Mouse (Mus musculus) megakaryocyte progenitor cell, adult 5-6 weeks (primary cell): ENCODE data around the gene Plin3. TPM values are rescaled to one million over a fixed set of nuclear protein-coding genes. Genes with fewer than 3 reads are reported as not detected.
"Not testable (repeated sequence)": the region's sequence is repeated elsewhere in the genome, so short reads cannot be mapped to it uniquely, and the experiment has no call there.

Experiments
- ATAC-seq: replicated peaks from 2 replicates; pipeline ENCODE4 v1.8.0; 2016; ENCODE audit warnings: mild to moderate bottlenecking, moderate TSS enrichment, inconsistent platforms; ENCODE audit not compliant: poor library complexity
- total RNA-seq, 2 experiments: library from RNA; stranded (forward) in 1 of 2; stranded (reverse) in 1 of 2; fragments of 157-497, 149-512 nt in 1 of 2; fragments of 200-1000 nt in 1 of 2; gene quantifications; 2 replicates each; pipeline versions ENCODE4 v1.2.3 to v1.2.4; 2015 to 2017

Plin3 gene
- total RNA-seq, 2 experiments from 2014 or later, result 7.3 to 28.1 TPM

DNA sequence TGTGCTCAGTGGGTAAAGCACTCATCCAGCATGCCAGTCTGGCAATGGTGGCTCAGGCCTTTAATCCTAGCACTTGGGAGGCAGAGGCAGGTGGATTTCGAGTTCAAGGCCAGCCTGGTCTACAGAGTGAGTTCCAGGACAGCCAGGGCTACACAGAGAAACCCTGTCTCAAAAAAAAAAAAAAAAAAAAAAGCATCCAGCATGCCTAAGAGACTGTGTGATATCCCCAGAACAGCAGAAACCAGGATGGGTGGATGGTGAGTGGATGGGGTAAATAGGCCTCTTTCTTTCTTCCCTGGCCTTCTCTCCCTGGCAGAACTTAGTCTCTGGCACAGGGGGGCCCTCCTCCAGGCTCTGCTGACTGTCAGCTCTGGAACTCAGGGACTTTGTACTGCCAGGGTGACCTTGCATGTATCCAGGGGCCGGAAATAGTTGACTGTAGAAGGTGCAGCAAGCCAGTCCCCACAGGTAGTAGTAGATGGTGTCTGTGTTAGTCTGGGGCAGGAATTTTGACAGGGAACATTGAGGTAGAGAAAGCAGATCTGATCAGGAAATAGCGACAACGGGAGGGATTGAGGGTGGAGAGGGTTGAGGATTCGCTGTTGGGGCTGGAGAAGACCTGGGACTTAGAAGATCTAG lies 16.7 kb downstream of the Plin3 start:
- no peak for ATAC-seq

DNA sequence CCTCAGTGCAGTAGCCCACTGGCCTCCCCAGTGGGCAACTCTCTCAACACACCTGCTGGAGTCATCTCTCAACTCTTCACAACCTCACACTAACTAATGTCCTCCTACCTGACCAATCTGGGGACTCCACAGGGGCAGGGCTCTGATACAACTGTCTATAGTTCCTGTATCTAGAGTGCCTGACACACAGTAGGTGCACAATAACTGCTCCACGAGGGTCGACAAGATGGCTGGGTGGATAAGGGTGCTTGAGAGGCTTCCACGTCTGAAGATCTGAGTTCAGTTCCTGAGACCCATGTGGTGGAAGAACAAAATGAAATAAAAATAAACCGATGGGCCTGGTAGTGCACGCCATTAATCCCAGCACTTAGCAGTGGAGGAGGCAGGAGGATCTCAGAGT lies 18.7 kb downstream of the Plin3 start:
- ATAC-seq, result no peak

DNA sequence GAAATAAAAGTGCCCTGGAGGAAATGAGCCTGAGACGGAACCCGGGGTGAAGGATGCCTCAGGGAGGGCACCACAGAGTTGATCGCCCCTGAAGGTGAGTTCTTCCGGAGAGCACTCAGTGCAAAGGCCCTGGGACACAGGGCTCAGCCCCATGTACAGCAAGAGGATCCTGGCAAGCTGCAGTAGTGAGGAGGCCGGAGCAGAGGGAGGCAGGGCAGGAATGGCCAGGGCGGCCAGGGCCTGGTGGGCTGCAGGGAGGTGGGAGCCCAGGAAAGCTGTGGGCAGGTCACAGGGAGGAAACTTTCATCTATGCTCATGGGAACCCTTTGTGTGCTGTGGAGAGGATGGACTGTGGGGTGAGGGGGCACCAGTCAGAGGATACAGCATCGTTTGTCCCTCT lies 19.2 kb downstream of the Plin3 start:
- no peak for ATAC-seq

DNA sequence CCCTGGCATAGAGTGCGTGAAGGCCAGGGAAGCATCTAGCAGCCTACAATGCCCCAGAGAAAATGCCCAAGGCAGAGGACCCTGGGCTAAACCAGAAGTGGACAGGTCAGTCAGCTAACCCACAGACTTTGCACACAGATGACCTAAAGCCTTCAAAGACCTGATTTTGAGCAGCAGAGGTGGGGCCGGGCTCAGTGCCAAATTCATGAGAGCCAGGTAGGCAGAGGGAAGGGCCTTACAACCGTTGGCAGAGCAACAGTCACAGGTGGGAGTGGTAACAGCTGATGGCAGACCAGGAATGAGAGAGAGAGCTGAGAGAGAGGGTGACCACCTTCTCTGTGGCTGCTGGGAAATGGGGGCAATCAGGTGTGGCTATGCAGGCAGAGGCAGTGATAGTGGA lies 20.0 kb downstream of the Plin3 start:
- ATAC-seq, result no peak

DNA sequence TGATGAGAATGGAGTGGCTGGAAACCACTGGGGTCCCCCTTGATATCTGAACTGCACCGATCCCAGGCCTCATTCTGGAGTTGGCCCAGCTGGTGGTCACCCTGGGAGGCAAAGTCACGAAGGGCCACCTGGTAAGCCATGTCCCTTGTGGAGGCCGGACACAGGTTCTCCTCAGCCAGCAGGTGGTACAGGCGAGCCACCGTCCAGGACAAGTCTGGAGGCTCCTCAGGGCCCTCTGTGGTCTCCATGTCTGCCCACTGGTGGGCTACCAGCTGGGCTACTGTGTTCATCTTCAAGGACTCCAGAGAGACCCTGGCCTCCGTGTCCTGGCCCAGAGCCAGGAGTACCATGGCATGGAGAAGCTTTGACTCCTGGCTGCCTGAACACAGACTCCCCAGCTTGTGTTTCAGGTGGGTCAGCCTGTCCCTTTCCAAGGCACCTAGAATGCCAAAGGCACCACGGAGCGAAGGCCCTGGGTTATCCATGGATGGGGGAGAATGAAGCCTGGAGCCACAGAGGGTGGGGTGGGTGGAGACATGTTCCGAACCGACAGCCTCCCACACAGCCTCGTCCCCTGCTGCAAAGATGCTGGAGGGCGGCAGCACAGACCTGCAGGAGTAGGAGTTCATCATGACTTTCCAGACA lies 20.9 kb downstream of the Plin3 start:
- ATAC-seq, result no peak

DNA sequence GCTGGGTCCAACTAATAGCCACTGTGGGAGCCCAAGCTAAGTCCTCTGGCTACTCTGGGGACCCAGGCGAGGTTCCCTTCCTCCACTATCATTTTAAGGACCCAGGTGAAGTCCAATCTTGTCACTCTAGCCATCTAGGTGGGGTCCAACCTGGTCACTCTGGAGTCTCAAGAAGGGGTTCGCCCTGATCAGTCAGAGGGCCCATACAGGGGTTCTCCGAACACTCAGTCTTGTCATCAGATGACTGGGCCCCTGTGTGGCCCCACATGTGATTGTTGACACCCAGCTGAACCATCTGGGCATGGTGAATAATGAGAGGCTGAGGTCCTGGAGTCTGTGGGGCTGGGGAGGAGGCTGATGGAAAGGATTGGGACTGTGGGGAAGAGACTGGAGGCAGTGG lies 22.9 kb downstream of the Plin3 start:
- ATAC-seq, result no peak

DNA sequence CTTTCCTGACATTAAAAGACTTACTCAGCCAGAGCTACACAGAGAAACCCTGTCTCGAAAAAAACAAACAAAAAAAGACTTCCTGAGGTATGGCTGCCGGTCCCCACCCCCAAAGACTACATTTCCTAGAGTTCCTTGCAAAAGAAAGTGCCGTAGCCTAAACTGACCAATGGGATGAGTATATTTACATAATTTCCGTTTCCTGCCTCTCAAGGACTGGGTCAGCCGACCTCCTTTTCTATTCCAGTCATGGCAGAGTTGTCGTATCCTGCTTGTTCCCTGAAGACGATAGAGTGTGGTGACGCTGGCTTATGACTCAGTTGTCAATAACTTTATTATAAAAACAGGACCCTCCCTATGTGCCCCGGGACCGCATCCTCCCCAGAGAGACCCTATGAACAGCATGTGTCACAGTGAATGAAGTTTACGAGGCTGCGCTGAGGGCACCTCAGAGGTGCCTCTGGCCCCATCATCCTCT lies 23.5 kb downstream of the Plin3 start:
- peak; percentile 89 for ATAC-seq

DNA sequence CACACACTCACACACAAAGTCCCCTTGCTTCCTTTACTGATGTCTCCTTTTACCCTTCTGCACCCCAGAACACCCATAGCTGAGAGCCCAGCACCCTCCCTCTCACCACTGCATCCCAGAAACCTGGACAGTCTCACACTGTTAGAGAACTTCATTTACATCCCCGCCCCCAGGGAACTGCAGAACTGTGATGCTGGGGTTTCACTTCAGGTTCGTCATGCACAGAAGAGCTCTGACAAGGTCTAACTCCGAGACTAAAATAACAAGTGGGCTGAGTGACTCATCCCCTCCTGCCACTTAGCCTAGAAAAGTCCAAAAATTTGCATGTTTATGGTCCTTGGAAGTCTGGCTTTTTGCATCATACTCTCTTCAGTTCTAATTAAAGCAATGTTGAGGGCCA lies 26.4 kb downstream of the Plin3 start:
- ATAC-seq, result peak; percentile 33

DNA sequence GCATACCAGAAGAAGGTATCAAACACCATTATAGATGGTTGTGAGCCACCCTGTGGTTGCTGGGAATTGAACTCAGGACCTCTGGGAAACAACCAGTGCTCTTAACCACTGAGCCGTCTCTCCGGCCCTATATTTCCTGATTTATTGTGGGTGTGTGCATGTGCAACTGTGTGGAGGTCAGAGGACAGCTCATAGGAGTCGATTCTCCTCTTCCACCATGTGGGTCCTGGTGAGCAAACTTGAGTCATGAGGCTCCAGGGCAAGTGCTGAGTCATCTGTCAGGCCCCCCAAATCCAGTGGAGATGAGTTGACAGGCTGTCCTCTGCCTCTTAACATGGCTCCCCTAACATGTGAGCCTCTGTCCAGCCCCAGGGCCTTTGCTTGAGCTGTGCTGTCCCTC lies 26.8 kb downstream of the Plin3 start:
- ATAC-seq, result no peak

DNA sequence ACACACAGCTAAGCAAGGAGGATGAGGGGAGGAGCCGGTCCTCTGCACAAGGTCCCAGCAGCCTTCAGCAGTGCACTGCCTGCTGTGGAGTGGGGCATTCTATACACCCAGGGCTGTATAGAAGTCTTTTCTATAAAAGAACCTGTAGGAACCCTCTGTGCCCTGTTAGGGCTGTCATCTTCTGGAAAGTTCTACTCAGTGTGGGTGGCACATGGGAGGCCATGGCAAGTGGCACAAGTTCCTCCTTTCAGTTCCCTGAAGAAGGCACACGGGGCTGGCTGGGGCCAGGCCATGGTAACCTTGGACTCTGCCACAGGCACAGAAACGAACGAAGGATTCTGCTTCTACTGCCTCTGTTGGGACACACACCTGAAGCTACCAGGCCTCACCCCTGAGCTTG lies 27.7 kb downstream of the Plin3 start:
- peak; percentile 24; the same call in 1 of the 2 replicates for ATAC-seq

DNA sequence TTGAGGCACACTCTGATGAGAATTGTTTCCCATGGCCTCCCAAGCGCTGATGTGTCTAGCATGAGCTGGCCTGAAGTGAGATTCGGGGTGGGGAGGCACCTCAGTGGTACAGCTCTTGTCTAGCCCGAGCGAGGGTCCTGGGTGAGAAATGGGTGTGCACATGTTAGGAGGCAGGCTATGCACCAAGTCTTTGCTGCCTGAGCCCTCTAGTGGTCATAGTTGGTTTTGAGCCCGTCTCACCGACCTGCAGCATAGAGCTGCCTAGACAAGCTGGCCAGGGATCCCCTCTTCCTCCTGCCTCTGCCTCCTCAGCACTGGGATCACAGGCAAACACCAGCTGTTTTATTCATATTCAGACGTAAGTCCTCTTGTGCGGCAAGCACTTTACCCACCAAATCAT lies 28.7 kb downstream of the Plin3 start:
- ATAC-seq, result peak; percentile 81

DNA sequence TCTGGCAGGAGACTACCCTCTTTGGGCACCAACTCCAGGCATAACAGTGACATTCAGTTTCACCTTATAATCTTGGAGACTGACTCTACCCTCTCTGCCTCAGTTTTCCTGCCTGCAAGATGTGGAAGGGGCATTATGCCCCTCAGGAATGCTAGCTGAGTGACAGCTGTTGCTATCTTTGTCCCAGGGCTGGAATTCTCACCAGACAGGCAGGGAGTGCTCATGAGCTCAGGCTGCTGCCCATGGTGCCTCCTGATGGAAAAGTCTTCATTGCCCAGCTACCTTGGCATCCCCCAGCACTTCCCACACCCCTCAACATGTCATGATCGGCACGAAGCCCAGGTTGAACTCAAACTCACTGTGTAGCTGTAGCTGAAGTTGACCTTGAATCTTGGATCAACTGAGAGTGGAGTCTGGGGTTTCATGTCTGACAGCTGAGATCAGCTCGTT lies 30.0 kb downstream of the Plin3 start:
- ATAC-seq, result no peak

DNA sequence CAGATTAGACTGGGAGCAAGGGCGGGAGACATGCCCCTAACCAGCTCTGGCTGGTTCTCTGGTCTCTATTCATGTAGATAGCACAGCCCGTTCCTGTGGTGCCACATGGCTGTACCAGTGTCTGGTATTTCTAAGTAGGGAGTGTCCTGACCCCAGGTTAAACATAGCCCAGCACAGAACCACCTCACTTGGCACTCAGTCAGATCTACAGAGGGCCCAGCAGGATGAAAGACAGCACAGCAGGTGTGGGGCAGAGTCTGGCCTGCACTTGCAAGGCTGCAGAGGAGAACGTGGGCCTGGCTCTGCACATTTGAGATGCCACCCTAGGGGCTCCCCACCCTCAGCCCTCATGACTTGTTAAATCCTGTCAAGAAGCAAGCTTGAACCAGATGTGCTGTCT lies 31.5 kb downstream of the Plin3 start:
- ATAC-seq, result no peak

DNA sequence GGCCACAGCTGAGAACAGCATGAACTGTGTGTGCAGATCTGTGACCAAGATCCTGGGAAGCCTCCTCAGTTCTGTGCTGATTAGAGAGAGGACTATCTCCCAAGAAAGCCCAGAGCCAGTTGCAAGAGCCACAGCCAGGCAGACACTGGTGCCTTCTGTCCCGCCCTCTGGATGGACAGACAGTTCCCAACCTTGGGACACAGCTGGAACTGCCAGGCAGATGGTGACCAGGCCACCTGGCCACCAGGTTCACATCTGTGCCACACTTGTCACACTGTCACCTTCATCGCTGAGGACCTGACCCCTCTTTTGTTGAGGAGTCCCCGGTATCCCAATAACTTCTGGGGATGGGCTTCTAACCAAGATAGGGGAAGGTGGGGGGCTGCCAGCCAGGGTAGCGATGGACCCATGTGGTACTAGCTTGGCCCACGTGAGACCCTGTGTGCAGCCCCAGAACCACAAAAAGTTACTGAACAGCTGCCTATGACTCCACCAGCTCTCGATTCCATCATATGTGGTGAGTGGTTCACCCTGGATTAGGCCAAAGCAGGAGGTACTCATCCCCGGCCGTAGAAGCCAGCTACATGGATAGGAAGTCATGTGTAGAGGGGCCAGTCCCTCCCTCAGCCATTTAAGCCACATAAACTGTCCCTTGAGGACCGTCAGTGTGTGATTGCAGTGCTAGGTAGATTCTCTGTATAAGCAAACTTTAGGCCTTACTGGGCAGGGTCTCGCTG lies 33.2 kb downstream of the Plin3 start:
- ATAC-seq, result no peak

DNA sequence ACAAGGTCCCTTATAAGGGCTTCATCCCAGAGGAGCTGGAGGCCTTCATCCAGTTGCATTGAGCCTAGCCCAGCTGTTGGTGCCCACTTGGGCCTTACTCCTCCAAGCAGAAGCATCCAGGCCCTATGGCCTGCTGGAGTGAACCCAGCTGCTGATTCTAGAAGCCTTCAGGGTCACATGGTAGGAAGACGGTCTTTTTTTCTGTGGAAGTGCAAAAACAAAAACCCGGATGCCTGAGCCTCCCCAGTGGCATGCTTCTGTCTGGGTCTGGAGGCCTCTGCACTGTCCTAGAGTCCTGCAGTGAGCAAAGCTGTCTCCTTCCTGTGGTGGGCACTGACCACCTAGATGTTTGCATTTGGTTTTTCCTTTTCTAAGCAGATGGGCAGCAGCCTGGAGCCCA lies 33.9 kb downstream of the Plin3 start:
- not testable (repeated sequence) for ATAC-seq

DNA sequence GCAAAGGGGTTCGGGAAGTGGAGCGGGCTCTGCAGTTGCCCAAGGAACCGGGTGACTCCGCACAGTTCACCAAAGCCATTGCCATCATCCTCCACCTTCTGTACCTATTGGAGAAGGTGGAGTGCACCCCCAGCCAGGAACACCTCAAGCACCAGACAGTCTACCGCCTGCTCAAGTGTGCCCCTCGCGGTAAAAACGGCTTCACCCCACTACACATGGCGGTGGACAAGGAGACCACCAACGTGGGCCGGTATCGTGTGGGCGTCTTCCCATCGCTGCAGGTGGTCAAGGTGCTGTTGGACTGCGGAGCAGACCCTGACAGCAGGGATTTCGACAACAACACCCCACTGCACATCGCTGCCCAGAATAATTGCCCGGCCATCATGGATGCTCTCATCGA lies 34.4 kb downstream of the Plin3 start:
- ATAC-seq, result not testable (repeated sequence)

DNA sequence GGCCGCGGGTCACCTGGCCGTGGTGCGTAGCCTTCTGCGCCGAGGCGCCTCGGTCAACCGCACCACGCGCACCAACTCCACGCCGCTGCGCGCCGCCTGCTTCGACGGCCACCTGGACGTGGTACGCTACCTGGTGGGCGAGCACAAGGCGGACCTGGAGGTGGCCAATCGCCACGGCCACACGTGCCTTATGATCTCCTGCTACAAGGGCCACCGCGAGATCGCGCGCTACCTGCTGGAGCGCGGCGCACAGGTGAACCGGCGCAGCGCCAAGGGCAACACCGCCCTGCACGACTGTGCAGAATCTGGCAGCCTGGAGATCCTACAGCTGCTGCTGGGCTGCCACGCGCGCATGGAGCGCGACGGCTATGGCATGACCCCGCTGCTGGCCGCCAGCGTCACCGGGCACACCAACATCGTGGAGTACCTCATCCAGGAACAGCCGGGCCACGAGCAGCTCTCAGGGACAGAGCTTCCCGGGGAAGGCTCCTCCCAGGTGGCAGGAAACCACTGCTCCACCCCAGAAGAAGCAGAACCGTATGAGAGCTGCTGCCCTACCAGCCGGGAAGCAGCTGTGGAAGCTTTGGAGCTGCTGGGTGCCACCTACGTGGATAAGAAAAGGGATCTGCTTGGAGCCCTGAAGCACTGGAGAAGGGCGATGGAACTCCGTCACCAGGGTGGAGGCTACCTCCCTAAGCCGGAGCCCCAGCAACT lies 35.3 kb downstream of the Plin3 start:
- ATAC-seq, result no peak

DNA sequence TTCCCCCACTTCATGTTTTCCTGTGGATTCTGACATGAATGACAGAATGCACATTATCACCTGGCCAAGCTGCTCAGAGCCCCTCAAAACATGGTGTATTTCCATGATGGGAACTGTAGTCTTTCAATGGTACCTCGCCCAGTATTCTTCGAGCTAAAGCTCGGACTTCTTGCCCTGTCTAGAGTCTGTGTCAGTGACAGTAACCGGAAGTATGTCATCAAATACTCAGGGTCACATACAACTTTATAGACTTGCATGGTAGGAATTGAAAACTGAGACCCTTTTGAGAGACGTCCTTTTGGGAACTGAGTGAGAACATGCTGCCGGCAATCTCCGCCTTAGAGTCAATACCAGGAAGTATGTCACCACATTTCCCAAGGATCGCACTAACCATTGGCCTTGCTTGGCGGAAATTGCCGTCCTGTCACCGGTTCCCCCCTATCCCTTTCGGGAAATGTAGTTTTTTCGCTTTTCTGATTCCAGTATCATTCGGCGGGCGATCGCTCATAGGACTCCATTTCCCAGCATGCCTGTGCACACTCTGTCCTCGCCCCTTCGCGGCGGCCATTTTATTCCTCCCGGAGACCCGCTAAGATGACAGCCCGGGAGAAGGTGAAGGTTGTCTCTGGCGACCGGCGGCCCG lies 36.3 kb downstream of the Plin3 start, which contains the start of gene Fem1a:
TSS of gene Fem1a (plus strand) at position 572 of the 643 bp plus-strand sequence.
- ATAC-seq, result peak; percentile 78

DNA sequence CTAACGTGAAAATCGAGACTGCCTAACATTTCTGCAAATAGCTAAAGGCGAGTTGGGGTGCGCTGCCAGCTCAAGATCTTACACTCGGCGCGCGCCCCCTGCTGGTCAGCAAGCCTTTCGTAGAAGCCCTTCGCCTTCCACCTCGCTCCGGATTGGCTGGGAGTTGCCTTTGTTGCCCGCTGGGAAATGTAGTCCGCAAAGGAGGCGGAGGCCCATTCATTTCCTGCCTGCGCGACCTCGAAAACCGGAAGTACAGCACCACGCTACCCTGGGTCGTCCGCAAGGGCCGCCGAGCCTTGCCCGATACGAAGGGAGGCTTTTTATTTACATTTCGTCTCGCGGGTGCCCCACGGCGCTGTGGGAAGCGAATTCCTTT lies 36.8 kb downstream of the Plin3 start:
- peak; percentile 79 for ATAC-seq

DNA sequence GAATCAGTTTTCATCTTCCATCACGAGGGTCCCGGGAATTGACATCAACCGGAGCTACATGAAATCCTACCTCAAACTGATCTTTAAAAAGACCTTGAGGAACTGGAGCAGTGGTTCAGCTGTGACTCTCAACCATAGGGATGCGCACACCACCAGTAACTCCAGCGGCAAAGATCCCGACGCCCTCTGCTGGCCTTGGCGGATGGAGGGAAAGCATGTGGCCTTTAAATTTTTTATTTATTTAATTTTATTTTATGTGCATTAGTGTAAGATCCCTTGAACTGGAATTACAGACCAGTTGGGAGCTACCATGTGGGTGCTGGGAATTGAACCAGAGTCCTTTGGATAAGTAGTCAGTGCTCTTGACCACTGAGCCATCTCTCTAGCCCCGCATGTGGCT lies 37.2 kb downstream of the Plin3 start:
- ATAC-seq, result no peak

DNA sequence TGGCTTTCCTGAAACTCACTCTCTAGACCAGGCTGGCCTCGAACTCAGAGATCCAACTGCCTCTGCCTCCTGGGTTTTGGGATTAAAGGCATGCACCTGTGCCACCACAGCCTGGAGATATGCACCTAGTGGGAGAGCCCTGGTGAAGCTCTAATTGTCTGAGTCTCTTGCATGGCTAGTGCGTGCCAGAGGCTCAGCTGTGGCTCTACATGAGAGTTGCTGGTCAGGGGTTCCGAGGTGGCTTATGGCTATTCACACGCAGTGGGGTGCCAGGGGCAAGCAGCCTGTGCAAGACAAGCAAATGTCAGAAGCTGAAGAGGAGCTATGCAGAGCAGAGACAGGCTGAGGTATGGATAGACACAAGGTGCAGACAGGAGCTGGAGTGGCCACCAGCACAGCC lies 38.0 kb downstream of the Plin3 start:
- no peak for ATAC-seq
